Mouse (Mus musculus) ES-E14 (cell line): ENCODE results near the gene Bcar3. TPM values are rescaled to one million over a fixed set of nuclear protein-coding genes. Genes with fewer than 3 reads are reported as not detected.
A peak's percentile ranks its signal among the peaks of the same experiment; 100 is the strongest.

Source experiments
- DNase-seq: peaks from one replicate; pipeline ENCODE4 v3.0.0-alpha.2; 2013; ENCODE audit warnings: low read depth, low spot score
- H3K27ac ChIP-seq: 2 replicates; pipeline ENCODE4 v1.5.1; 2012; ENCODE audit warnings: low read depth, mild to moderate bottlenecking, low read length, moderate library complexity, mixed read lengths; ENCODE audit not compliant: poor library complexity, insufficient read depth, severe bottlenecking
- H3K36me3 ChIP-seq: 2 replicates; pipeline ENCODE4 v1.6.1; 2012; ENCODE audit warnings: mild to moderate bottlenecking, low read length, moderate library complexity, mixed read lengths; ENCODE audit not compliant: control insufficient read depth, poor library complexity, insufficient read depth, severe bottlenecking
- H3K4me1 ChIP-seq, 2 experiments: fragments of 150-350 bp in 1 of 2; sonication (generic) in 1 of 2; 2 replicates each; pipeline ENCODE4 v1.6.1; 2012; ENCODE audit warnings: low read length in 2 of 2, mild to moderate bottlenecking in 1 of 2, mixed read lengths in 1 of 2; ENCODE audit not compliant: control insufficient read depth in 2 of 2, insufficient read depth in 2 of 2, poor library complexity in 1 of 2
- H3K4me3 ChIP-seq, 2 experiments: fragments of 150-350 bp in 1 of 2; sonication (generic) in 1 of 2; 2 replicates each; pipeline ENCODE4 v1.5.1; 2012; ENCODE audit warnings: low read length in 2 of 2, low read depth in 1 of 2, mild to moderate bottlenecking in 1 of 2, mixed read lengths in 1 of 2; ENCODE audit not compliant: insufficient read depth in 1 of 2, poor library complexity in 1 of 2, severe bottlenecking in 1 of 2
- H3K9ac ChIP-seq: 2 replicates; pipeline ENCODE4 v1.6.1; 2012; ENCODE audit warnings: low read depth, mild to moderate bottlenecking, low read length, mixed read lengths; ENCODE audit not compliant: poor library complexity, insufficient read depth, severe bottlenecking
- H3K9me3 ChIP-seq: fragments of 150-350 bp; sonication (generic); 2 replicates; pipeline ENCODE4 v1.6.1; 2012; ENCODE audit warnings: low read depth, mild to moderate bottlenecking, low read length; ENCODE audit not compliant: control insufficient read depth, insufficient read depth
- CHD2 ChIP-seq: IDR thresholded peaks from 2 replicates; pipeline ENCODE4 v1.6.1; 2014; ENCODE audit warnings: mild to moderate bottlenecking, low read depth, low read length, inconsistent platforms
- HCFC1 ChIP-seq: IDR thresholded peaks from 2 replicates; pipeline ENCODE4 v1.6.1; 2012; ENCODE audit warnings: low read length, inconsistent platforms, borderline replicate concordance; ENCODE audit not compliant: insufficient read depth
- MAFK ChIP-seq: IDR thresholded peaks from 2 replicates; pipeline ENCODE4 v1.6.1; 2014; ENCODE audit warnings: mild to moderate bottlenecking, low read depth, low read length, inconsistent platforms; ENCODE audit not compliant: insufficient read depth
- ZC3H11A ChIP-seq: IDR thresholded peaks from 2 replicates; pipeline ENCODE4 v1.6.1; 2012; ENCODE audit warnings: low read depth, mild to moderate bottlenecking, inconsistent platforms, low read length, borderline replicate concordance
- ZNF384 ChIP-seq: IDR thresholded peaks from 2 replicates; pipeline ENCODE4 v1.6.1; 2012; ENCODE audit warnings: low read depth, low read length, inconsistent platforms
- in situ Hi-C, 2 experiments: fragments of 600-800 bp; cut with MboI; formaldehyde crosslinking; loops; one replicate each; pipeline ENCODE4 v1.15.1; 2025; ENCODE audit warnings: low sequenced_read_pairs in 2 of 2, inconsistent platforms in 1 of 2; ENCODE audit not compliant: unreplicated experiment in 2 of 2
- total RNA-seq: library from RNA; depleted of rRNA; stranded (reverse); fragments of 300-350 nt; gene quantifications from 2 replicates; pipeline ENCODE4 v1.2.3, GENCODE M21; 2012

The Bcar3 gene
- total RNA-seq, 1 experiment: 24.5 TPM

GRCm38 (mm10) chr3:122417466-122417865 lies 123.5 kb downstream of the Bcar3 start:
- no peaks in the 10 kb centered on the region; the same call in 1 of the 2 replicates for H3K36me3 ChIP-seq
- peaks cover 0 to 22% of the 10 kb centered on the region in 2 experiments for H3K4me1 ChIP-seq
- in situ Hi-C loops: no loop called here
- no peaks in the 10 kb centered on the region for H3K9me3 ChIP-seq
- no peak overlapping the region for H3K4me3 ChIP-seq
- TF ChIP-seq CHD2 (no peak), MAFK (no peak), HCFC1 (no peak)
- H3K27ac ChIP-seq: no peak overlapping the region
- H3K9ac ChIP-seq: no peak overlapping the region
- DNase-seq: no peak

GRCm38 (mm10) chr3:122418564-122419274 lies 124.8 kb downstream of the Bcar3 start:
- H3K27ac ChIP-seq: no peak overlapping the region
- H3K4me3 ChIP-seq: no peak overlapping the region
- no peaks in the 10 kb centered on the region for H3K9me3 ChIP-seq
- in situ Hi-C loops: no loop called here
- no peak for DNase-seq
- no peak overlapping the region for H3K9ac ChIP-seq
- TF ChIP-seq MAFK: no peak
- TF ChIP-seq ZNF384: 0 out of 2 replicates have a peak, but pooled peaks have one; percentile 55
- H3K36me3 ChIP-seq: peaks cover 3% of the 10 kb centered on the region; the same call in 1 of the 2 replicates
- H3K4me1 ChIP-seq: peaks cover 0 to 23% of the 10 kb centered on the region in 2 experiments

- peak overlapping the region; percentile 84 for H3K27ac ChIP-seq
- peaks cover 0 to 21% of the 10 kb centered on the region in 2 experiments for H3K4me1 ChIP-seq
- peak overlapping the region; percentile 91 for H3K9ac ChIP-seq
- H3K36me3 ChIP-seq: peaks cover 4% of the 10 kb centered on the region; the same call in 1 of the 2 replicates
- in situ Hi-C loops: no loop called here
- H3K9me3 ChIP-seq: no peaks in the 10 kb centered on the region
- peak overlapping the region; percentile 94 for H3K4me3 ChIP-seq
- TF ChIP-seq ZNF384: no peak
- TF ChIP-seq HCFC1: no peak
- TF ChIP-seq ZC3H11A: no peak
- no peak for TF ChIP-seq CHD2
- TF ChIP-seq MAFK: no peak
- no peak for DNase-seq
Observed at GRCm38 (mm10) chr3:122419610-122420409, 125.9 kb downstream of the Bcar3 start.

GRCm38 (mm10) chr3:122420410-122420774 lies 126.5 kb downstream of the Bcar3 start:
- in situ Hi-C loops: no loop called here
- H3K4me3 ChIP-seq: peak overlapping the region; percentile 94
- no peaks in the 10 kb centered on the region for H3K9me3 ChIP-seq
- H3K4me1 ChIP-seq: peaks cover 0 to 18% of the 10 kb centered on the region in 2 experiments; a peak in 3 of 4 replicates
- DNase-seq: no peak
- H3K36me3 ChIP-seq: peaks cover 4% of the 10 kb centered on the region; the same call in 1 of the 2 replicates
- H3K9ac ChIP-seq: peak overlapping the region; percentile 91
- no peak for TF ChIP-seq MAFK
- TF ChIP-seq HCFC1: no peak
- TF ChIP-seq CHD2: no peak
- TF ChIP-seq ZNF384: no peak
- no peak for TF ChIP-seq ZC3H11A
- H3K27ac ChIP-seq: peak overlapping the region; percentile 84; the same call in 1 of the 2 replicates
